Mouse (Mus musculus): ENCODE measurements around the gene Ube2o. TPM values are rescaled to one million over a fixed set of nuclear protein-coding genes. Genes with fewer than 3 reads are reported as not detected.

The Ube2o gene
- total and polyA plus RNA-seq, 2 experiments from 2014 or later = 5.2 to 34.8 TPM

GRCm38 (mm10) chr11:116618666-116619065 is 37.4 kb upstream of the Ube2o start:
- TF ChIP-seq EP300 (IDR thresholded peaks at IDR 0.05; ENCODE audit: low read depth) = no peak
- TF ChIP-seq CTCF (IDR thresholded peaks at IDR 0.05; ENCODE audit: low read depth) = no peak

GRCm38 (mm10) chr11:116617641-116618040 is 36.4 kb upstream of the Ube2o start:
- Histone ChIP-seq H3K9ac (replicated peaks; ENCODE audit: low read depth, low read length) (no peak overlapping the region), H3K4me3 (ENCODE audit: low read depth, low read length) (no peak overlapping the region), H3K27ac (ENCODE audit: low read depth) (peak overlapping the region; percentile 2; the same call in 1 of the 2 replicates), H3K27me3 (ENCODE audit: control insufficient read depth, insufficient read depth, low read length) (no peaks in the 10 kb centered on the region), H3K4me1 (ENCODE audit: control insufficient read depth, insufficient read depth) (peaks cover 73% of the 10 kb centered on the region), H3K4me2 (ENCODE audit: low read depth, low read length) (no peak overlapping the region), H3K36me3 (replicated peaks; ENCODE audit: control insufficient read depth, insufficient read depth, low read length) (no peaks in the 10 kb centered on the region), H3K9me3 (replicated peaks; ENCODE audit: control insufficient read depth, low read length) (no peaks in the 10 kb centered on the region)
- WGBS = 78% methylated on average over 7 of the region's 7 CpGs
- TF ChIP-seq CTCF (IDR thresholded peaks at IDR 0.05; ENCODE audit: low read depth) (no peak), EP300 (IDR thresholded peaks at IDR 0.05; ENCODE audit: low read depth) (no peak)
- ATAC-seq (ENCODE audit: insufficient read depth, low read depth) (no peak), DNase-seq (ENCODE audit: low spot score) (no peak)

More at GRCm38 (mm10) chr11:116618666-116619065, 37.4 kb upstream of the Ube2o start:
- WGBS = 90% methylated on average over 7 of the region's 7 CpGs
- Histone ChIP-seq H3K4me1 (ENCODE audit: control insufficient read depth, insufficient read depth) (peaks cover 78% of the 10 kb centered on the region), H3K4me3 (ENCODE audit: low read depth, low read length) (no peak overlapping the region), H3K9me3 (replicated peaks; ENCODE audit: control insufficient read depth, low read length) (no peaks in the 10 kb centered on the region), H3K9ac (replicated peaks; ENCODE audit: low read depth, low read length) (no peak overlapping the region), H3K27ac (ENCODE audit: low read depth) (no peak overlapping the region), H3K27me3 (ENCODE audit: control insufficient read depth, insufficient read depth, low read length) (no peaks in the 10 kb centered on the region), H3K4me2 (ENCODE audit: low read depth, low read length) (no peak overlapping the region), H3K36me3 (replicated peaks; ENCODE audit: control insufficient read depth, insufficient read depth, low read length) (no peaks in the 10 kb centered on the region)
- ATAC-seq (ENCODE audit: insufficient read depth, low read depth) (no peak), DNase-seq (ENCODE audit: low spot score) (no peak)

GRCm38 (mm10) chr11:116616438-116617118 is 35.3 kb upstream of the Ube2o start:
- DNase-seq (ENCODE audit: low spot score) (no peak), ATAC-seq (ENCODE audit: insufficient read depth, low read depth) (no peak)
- H3K4me3 ChIP-seq (ENCODE audit: low read depth, low read length) = no peak overlapping the region
- 74% methylated on average over 10 of the region's 10 CpGs for WGBS
- H3K4me2 ChIP-seq (ENCODE audit: low read depth, low read length) = peak overlapping the region; percentile 30
- no peak overlapping the region; the same call in 1 of the 2 replicates for H3K9ac ChIP-seq (replicated peaks; ENCODE audit: low read depth, low read length)
- peaks cover 62% of the 10 kb centered on the region for H3K4me1 ChIP-seq (ENCODE audit: control insufficient read depth, insufficient read depth)
- H3K36me3 ChIP-seq (replicated peaks; ENCODE audit: control insufficient read depth, insufficient read depth, low read length) = no peaks in the 10 kb centered on the region
- TF ChIP-seq EP300 (IDR thresholded peaks at IDR 0.05; ENCODE audit: low read depth) = no peak
- TF ChIP-seq CTCF (IDR thresholded peaks at IDR 0.05; ENCODE audit: low read depth) = no peak
- peak overlapping the region; percentile 82 for H3K27ac ChIP-seq (ENCODE audit: low read depth)
- H3K27me3 ChIP-seq (ENCODE audit: control insufficient read depth, insufficient read depth, low read length) = no peaks in the 10 kb centered on the region
- no peaks in the 10 kb centered on the region for H3K9me3 ChIP-seq (replicated peaks; ENCODE audit: control insufficient read depth, low read length)

GRCm38 (mm10) chr11:116615735-116616437 is 34.6 kb upstream of the Ube2o start:
- Histone ChIP-seq H3K9ac (replicated peaks; ENCODE audit: low read depth, low read length) (no peak overlapping the region; the same call in 1 of the 2 replicates), H3K9me3 (replicated peaks; ENCODE audit: control insufficient read depth, low read length) (no peaks in the 10 kb centered on the region), H3K4me3 (ENCODE audit: low read depth, low read length) (no peak overlapping the region), H3K36me3 (replicated peaks; ENCODE audit: control insufficient read depth, insufficient read depth, low read length) (no peaks in the 10 kb centered on the region), H3K4me2 (ENCODE audit: low read depth, low read length) (peak overlapping the region; percentile 41), H3K4me1 (ENCODE audit: control insufficient read depth, insufficient read depth) (peaks cover 56% of the 10 kb centered on the region), H3K27me3 (ENCODE audit: control insufficient read depth, insufficient read depth, low read length) (no peaks in the 10 kb centered on the region), H3K27ac (ENCODE audit: low read depth) (peak overlapping the region; percentile 82)
- 29% methylated on average over 14 of the region's 15 CpGs for WGBS
- TF ChIP-seq CTCF (IDR thresholded peaks at IDR 0.05; ENCODE audit: low read depth) (peak; percentile 37), EP300 (IDR thresholded peaks at IDR 0.05; ENCODE audit: low read depth) (peak; percentile 25; the same call in 1 of the 2 replicates)
- DNase-seq (ENCODE audit: low spot score) (peak; percentile 52), ATAC-seq (ENCODE audit: insufficient read depth, low read depth) (peak; percentile 67)

- H3K27me3 ChIP-seq (ENCODE audit: control insufficient read depth, insufficient read depth, low read length) = no peaks in the 10 kb centered on the region
- H3K9me3 ChIP-seq (replicated peaks; ENCODE audit: control insufficient read depth, low read length) = no peaks in the 10 kb centered on the region
- peaks cover 35% of the 10 kb centered on the region for H3K4me1 ChIP-seq (ENCODE audit: control insufficient read depth, insufficient read depth)
- no peak overlapping the region for H3K9ac ChIP-seq (replicated peaks; ENCODE audit: low read depth, low read length)
- no peak for ATAC-seq (ENCODE audit: insufficient read depth, low read depth)
- WGBS = 82% methylated on average over 6 of the region's 6 CpGs
- no peak overlapping the region for H3K4me3 ChIP-seq (ENCODE audit: low read depth, low read length)
- no peak for DNase-seq (ENCODE audit: low spot score)
- no peak overlapping the region for H3K4me2 ChIP-seq (ENCODE audit: low read depth, low read length)
- peaks cover 15% of the 10 kb centered on the region for H3K36me3 ChIP-seq (replicated peaks; ENCODE audit: control insufficient read depth, insufficient read depth, low read length)
- TF ChIP-seq CTCF (IDR thresholded peaks at IDR 0.05; ENCODE audit: low read depth) = no peak
- no peak for TF ChIP-seq EP300 (IDR thresholded peaks at IDR 0.05; ENCODE audit: low read depth)
- no peak overlapping the region for H3K27ac ChIP-seq (ENCODE audit: low read depth)
Observed at GRCm38 (mm10) chr11:116613234-116613633, 32.0 kb upstream of the Ube2o start.

Measured in heart, postnatal 0 days (tissue).